ENCODE assay signal across 8 mouse cellular contexts in genomic region chr9:72409381-72410225, GRCm38 (mm10). TPM values are rescaled to one million over a fixed set of nuclear protein-coding genes. Genes with fewer than 3 reads are reported as not detected.
DNase-seq lines count a peak whose midpoint lies in the region; ATAC-seq and TF ChIP-seq lines count a peak whose summit lies in the region.

No protein-coding gene starts in this region.

- H3K9me3 ChIP-seq in lung, embryonic 15.5 days = no peaks in the 10 kb centered on the region
- H3K9me3 ChIP-seq in hindbrain, embryonic 13.5 days = no peaks in the 10 kb centered on the region
- no peaks in the 10 kb centered on the region for H3K9me3 ChIP-seq in midbrain, embryonic 13.5 days

- no peaks in the 10 kb centered on the region for H3K27me3 ChIP-seq in lung, embryonic 15.5 days
- H3K27me3 ChIP-seq in hindbrain, embryonic 13.5 days = 0 out of 2 replicates have a peak, but pooled peaks cover 4% of the 10 kb centered on the region
- H3K27me3 ChIP-seq in midbrain, embryonic 13.5 days = no peaks in the 10 kb centered on the region

- ATAC-seq in lung, embryonic 15.5 days (ENCODE audit: borderline replicate concordance, extremely low read depth, low FRiP score, low TSS enrichment) = peak; percentile 42; the same call in 1 of the 2 replicates
- ATAC-seq in hindbrain, embryonic 13.5 days (ENCODE audit: low FRiP score) = peak; percentile 53
- ATAC-seq in midbrain, embryonic 13.5 days = peak; percentile 73

- no peak overlapping the region for H3K27ac ChIP-seq in lung, embryonic 15.5 days
- H3K27ac ChIP-seq in hindbrain, embryonic 13.5 days = peak overlapping the region; percentile 48
- H3K27ac ChIP-seq in midbrain, embryonic 13.5 days = 0 out of 2 replicates have a peak overlapping the region, but pooled peaks have one; percentile 0
- no peak overlapping the region for H3K27ac ChIP-seq in gastrocnemius, adult 2 months

- DNase-seq in lung, adult 2 months = no peak
- DNase-seq in thymus, postnatal 36 days = peak; percentile 59
- no peak for DNase-seq in gastrocnemius, adult 2 months
- DNase-seq in kidney, postnatal 25 days = no peak
- no peak for DNase-seq in embryo, embryonic 11 days

- no peak for TF ChIP-seq POLR2A in lung, adult 2 months (IDR thresholded peaks at IDR 0.05; ENCODE audit: borderline replicate concordance, extremely low read depth, low read depth, low read length)

- H3K4me1 ChIP-seq in lung, embryonic 15.5 days = 0 out of 2 replicates have a peak, but pooled peaks cover 4% of the 10 kb centered on the region
- H3K4me1 ChIP-seq in lung, adult 2 months (ENCODE audit: control insufficient read depth, insufficient read depth, low read length) = 0 out of 2 replicates have a peak, but pooled peaks cover 2% of the 10 kb centered on the region
- peaks cover 13% of the 10 kb centered on the region for H3K4me1 ChIP-seq in hindbrain, embryonic 13.5 days (replicated peaks)
- H3K4me1 ChIP-seq in midbrain, embryonic 13.5 days (replicated peaks) = peaks cover 15% of the 10 kb centered on the region

- no peak overlapping the region for H3K9ac ChIP-seq in lung, embryonic 15.5 days
- no peak overlapping the region for H3K9ac ChIP-seq in hindbrain, embryonic 13.5 days
- H3K9ac ChIP-seq in midbrain, embryonic 13.5 days (replicated peaks) = no peak overlapping the region

- no peak overlapping the region for H3K4me3 ChIP-seq in lung, embryonic 15.5 days
- H3K4me3 ChIP-seq in lung, adult 2 months (replicated peaks; ENCODE audit: extremely low read depth, low read depth, low read length) = no peak overlapping the region
- H3K4me3 ChIP-seq in hindbrain, embryonic 13.5 days = no peak overlapping the region
- H3K4me3 ChIP-seq in midbrain, embryonic 13.5 days (replicated peaks) = no peak overlapping the region
- no peak overlapping the region for H3K4me3 ChIP-seq in gastrocnemius, adult 2 months

- no peak overlapping the region for H3K4me2 ChIP-seq in lung, embryonic 15.5 days
- 0 out of 2 replicates have a peak overlapping the region, but pooled peaks have one; percentile 10 for H3K4me2 ChIP-seq in hindbrain, embryonic 13.5 days
- H3K4me2 ChIP-seq in midbrain, embryonic 13.5 days (replicated peaks) = peak overlapping the region; percentile 22; the same call in 1 of the 2 replicates

- intact Hi-C loops in gastrocnemius, adult 2 months (cut with DNase I) = loop anchor here (5.0 kb wide), 3 partner anchors 147 to 762 kb away; no protein-coding TSS in a partner anchor

- TF ChIP-seq CTCF in lung, adult 2 months (IDR thresholded peaks at IDR 0.05; ENCODE audit: insufficient read depth, low read length) = no peak
- no peak for TF ChIP-seq CTCF in gastrocnemius, adult 2 months (IDR thresholded peaks at IDR 0.05)

- 24% methylated on average over 15 of the region's 15 CpGs for WGBS in lung, embryonic 15.5 days
- WGBS in lung, adult 2 months = 32% methylated on average over 15 of the region's 15 CpGs
- 39% methylated on average over 15 of the region's 15 CpGs for WGBS in hindbrain, embryonic 13.5 days
- 31% methylated on average over 15 of the region's 15 CpGs for WGBS in midbrain, embryonic 13.5 days

- H3K36me3 ChIP-seq in lung, embryonic 15.5 days = no peaks in the 10 kb centered on the region
- H3K36me3 ChIP-seq in hindbrain, embryonic 13.5 days = no peaks in the 10 kb centered on the region
- H3K36me3 ChIP-seq in midbrain, embryonic 13.5 days = no peaks in the 10 kb centered on the region

RNA-seq across cellular contexts. Expression of gene Mns1, which starts 28.2 kb away (rescaled TPM):
- 27.4 and 30.8 TPM in 2 replicates for polyA plus RNA-seq in lung, embryonic 15.5 days (2015; fragmentation: Nextera tagmentation; extraction: Ambion mirVana)
- 0.85 and 1.3 TPM in 2 replicates for polyA plus RNA-seq in lung, adult 2 months (2012; rRNA removed)
- polyA plus RNA-seq in hindbrain, embryonic 13.5 days (2015; fragmentation: Nextera tagmentation; extraction: Ambion mirVana) = 10.3 and 12.1 TPM in 2 replicates
- 16.1 and 19.9 TPM in 2 replicates for polyA plus RNA-seq in midbrain, embryonic 13.5 days (2015; fragmentation: Nextera tagmentation; extraction: Ambion mirVana)
- total RNA-seq in gastrocnemius, adult 2 months (2021) = under 1 TPM; 0.08 TPM

Comparison
In these comparisons a context has a peak if more than half of its experiments do, and no peak if none do; other contexts are left out.
1. H3K27ac ChIP-seq: peak in hindbrain, embryonic 13.5 days (single experiment) and midbrain, embryonic 13.5 days (single experiment); none in lung, embryonic 15.5 days (single experiment) and gastrocnemius, adult 2 months (single experiment).
2. DNase-seq: peak in thymus, postnatal 36 days (2 of 2); none in lung, adult 2 months (single experiment), gastrocnemius, adult 2 months (single experiment), kidney, postnatal 25 days (0 of 2) and embryo, embryonic 11 days (single experiment).
3. Peak in every context shown above with its lines, with median percentiles within 50 percentile points of each other: ATAC-seq.